Mouse (Mus musculus) spleen, postnatal 4 days (tissue): ENCODE results near the gene Zfp52.

Experiments used
- DNase-seq, 2 experiments: peaks; one replicate each; pipeline ENCODE4 v3.0.0; 2022; ENCODE audit warnings: low spot score in 2 of 2

The Zfp52 gene

DNA sequence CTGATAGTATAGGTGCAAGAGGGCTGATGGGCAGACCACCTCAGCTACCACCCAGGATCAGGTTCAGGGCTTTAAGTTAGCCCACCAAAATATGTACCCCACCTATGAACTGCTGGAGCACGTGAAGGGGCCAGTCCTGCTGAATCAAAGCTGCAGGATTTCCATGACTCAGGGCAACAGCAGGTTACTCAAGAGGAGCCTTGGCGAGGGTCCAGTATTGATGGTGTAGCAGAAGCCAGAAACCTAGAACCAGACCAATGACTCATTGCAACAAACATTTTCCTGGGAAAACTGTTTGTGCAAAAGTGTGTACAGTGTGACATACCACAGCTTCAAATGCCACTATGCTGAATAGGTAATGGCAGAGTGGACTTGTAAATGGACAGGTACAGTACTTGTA, 22.5 kb downstream of the Zfp52 start:
- DNase-seq = no peak

- peak in 1 of 2 experiments; percentile 22 for DNase-seq
These were observed 30.9 kb downstream of the Zfp52 start for GRCm38 (mm10) chr17:21566220-21566619.

- peak; percentile 68 to 81 for DNase-seq
These were observed 31.5 kb downstream of the Zfp52 start, which contains the start of gene Zfp948 for GRCm38 (mm10) chr17:21566728-21567349. TSS of gene Zfp948 (plus strand) at chr17:21567008.

DNA sequence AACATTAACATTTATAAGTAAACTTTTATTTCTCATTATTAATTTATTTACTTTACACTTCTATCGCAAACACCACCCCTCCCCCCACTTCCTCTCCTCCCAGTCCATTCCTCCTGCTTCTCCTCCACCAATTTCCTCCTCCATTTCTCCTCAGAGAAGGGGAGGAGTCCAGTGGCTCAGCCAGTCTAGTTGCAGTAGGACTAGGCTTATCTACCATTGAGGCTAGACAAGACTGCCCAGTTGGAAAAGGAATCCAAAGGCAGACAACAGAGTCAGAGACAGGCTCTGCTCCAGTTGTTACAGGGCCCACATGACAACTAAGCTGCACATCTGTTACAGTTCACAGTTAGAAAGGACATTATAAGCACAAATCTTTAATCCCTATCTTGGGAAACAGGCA, 32.4 kb downstream of the Zfp52 start:
- no peak for DNase-seq

DNA sequence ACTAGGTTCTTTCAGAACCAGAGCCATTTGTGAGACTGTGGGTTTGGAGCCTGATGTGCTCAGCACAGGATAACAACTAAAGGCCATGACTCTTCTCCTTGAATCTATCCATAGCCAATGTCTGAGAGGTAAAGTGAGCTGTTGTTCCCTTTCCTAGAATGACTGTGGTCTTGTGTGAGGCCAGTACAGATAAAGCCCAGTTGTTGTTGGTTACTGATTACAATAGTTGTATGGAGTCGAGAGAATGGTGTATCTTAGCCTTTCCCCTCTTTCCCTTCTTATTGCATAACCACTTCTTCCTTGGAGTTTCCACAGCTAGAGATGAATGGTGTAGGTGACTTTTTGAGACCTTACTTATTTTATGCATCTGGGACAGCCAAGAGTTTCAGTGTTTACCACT, 43.7 kb downstream of the Zfp52 start:
- DNase-seq = no peak

DNA sequence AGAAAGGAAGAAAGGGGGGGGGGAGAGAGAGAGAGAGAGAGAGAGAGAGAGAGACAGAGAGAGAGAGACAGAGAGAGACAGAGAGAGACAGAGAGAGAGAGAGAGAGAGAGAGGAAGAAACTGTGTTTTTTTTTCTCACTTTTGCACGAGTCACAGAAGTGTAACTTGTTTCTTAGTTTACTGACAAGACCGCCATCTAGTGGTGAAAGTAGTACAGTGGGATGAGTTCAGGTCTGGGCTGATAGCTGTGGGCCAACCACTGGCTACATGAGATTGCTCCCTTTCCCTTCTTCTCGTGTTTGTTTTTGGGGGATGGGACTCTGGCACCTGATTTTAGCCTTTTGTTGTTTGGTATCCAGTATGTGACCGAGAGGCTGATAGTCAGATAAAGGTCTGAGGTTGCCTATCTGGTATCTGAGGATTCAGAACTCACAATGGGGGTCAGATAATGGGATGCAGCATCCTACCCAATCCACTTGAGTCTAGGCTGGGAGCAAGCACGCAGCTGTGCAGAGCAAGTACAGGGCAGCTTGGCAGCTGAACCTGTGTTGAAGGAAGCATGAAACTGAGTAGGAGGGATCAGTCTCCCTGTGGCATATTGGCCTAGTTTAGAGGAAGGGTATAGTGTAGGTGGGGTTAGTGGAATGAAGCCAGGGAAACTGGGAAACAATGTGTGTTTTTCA, 44.3 kb downstream of the Zfp52 start:
- DNase-seq = peak; percentile 29 to 63

GRCm38 (mm10) chr17:21585521-21585920, 50.2 kb downstream of the Zfp52 start:
- no peak for DNase-seq
